Comparison of ENCODE assay signal across 7 mouse cellular contexts in the genomic region with DNA sequence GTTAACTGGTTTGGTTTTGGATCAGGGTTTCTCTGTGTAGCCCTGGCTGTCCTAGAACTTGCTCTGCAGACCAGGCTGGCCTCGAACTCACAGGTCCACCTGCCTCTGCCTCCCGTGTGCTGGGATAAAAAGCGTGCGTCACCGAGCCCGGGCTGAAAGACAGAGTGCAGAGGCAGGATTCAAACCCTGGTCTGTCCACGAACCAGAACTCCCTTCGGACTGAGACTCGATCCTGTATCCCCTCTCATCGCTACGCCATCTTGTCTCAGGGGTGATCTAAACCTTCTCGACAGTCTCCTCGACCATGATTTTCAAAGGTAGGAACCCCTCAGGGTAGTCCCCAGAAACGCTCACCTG. TPM values are rescaled to one million over a fixed set of nuclear protein-coding genes. Genes with fewer than 3 reads are reported as not detected.
DNase-seq lines count a peak whose midpoint lies in the region; ATAC-seq and TF ChIP-seq lines count a peak whose summit lies in the region.

No protein-coding gene starts in this region.

- peak overlapping the region; percentile 58 for H3K4me2 ChIP-seq in lung, postnatal 0 days (replicated peaks; ENCODE audit: low read depth, low read length)
- H3K4me2 ChIP-seq in forebrain, embryonic 13.5 days, result peak overlapping the region; percentile 89
- H3K4me2 ChIP-seq in limb, embryonic 15.5 days, result peak overlapping the region; percentile 90
- peak overlapping the region; percentile 53 for H3K4me2 ChIP-seq in stomach, embryonic 14.5 days (replicated peaks; ENCODE audit: low read depth, low read length)

- no peaks in the 10 kb centered on the region; the same call in 1 of the 2 replicates for H3K4me1 ChIP-seq in lung, postnatal 0 days (ENCODE audit: insufficient read depth, low read depth, low read length)
- peaks cover 17% of the 10 kb centered on the region for H3K4me1 ChIP-seq in forebrain, embryonic 13.5 days
- H3K4me1 ChIP-seq in limb, embryonic 15.5 days, result peaks cover 19% of the 10 kb centered on the region
- peaks cover 12% of the 10 kb centered on the region; the same call in 1 of the 2 replicates for H3K4me1 ChIP-seq in stomach, embryonic 14.5 days (ENCODE audit: control insufficient read depth, insufficient read depth, low read length)

- no peak overlapping the region; the same call in 1 of the 2 replicates for H3K9ac ChIP-seq in lung, postnatal 0 days (replicated peaks; ENCODE audit: low read depth)
- peak overlapping the region; percentile 61 for H3K9ac ChIP-seq in forebrain, embryonic 13.5 days
- peak overlapping the region; percentile 37; the same call in 1 of the 2 replicates for H3K9ac ChIP-seq in limb, embryonic 15.5 days
- peak overlapping the region; percentile 28; the same call in 1 of the 2 replicates for H3K9ac ChIP-seq in stomach, embryonic 14.5 days (replicated peaks; ENCODE audit: low read depth, low read length)

- ATAC-seq in lung, postnatal 0 days, result no peak
- ATAC-seq in forebrain, embryonic 13.5 days, result no peak
- no peak for ATAC-seq in limb, embryonic 15.5 days (ENCODE audit: insufficient number of reproducible peaks, low FRiP score, low TSS enrichment, low read depth)
- no peak for ATAC-seq in stomach, embryonic 14.5 days (ENCODE audit: insufficient number of reproducible peaks, insufficient read depth, low FRiP score, low read depth)

- no peak for TF ChIP-seq CTCF in lung, postnatal 0 days (IDR thresholded peaks at IDR 0.05)

- peak overlapping the region; percentile 51 for H3K27ac ChIP-seq in lung, postnatal 0 days (ENCODE audit: low read length)
- H3K27ac ChIP-seq in forebrain, embryonic 13.5 days, result peak overlapping the region; percentile 62
- no peak overlapping the region for H3K27ac ChIP-seq in limb, embryonic 15.5 days
- no peak overlapping the region for H3K27ac ChIP-seq in stomach, embryonic 14.5 days (ENCODE audit: low read length)

- 4% methylated on average over 14 of the region's 14 CpGs for WGBS in lung, postnatal 0 days
- 1% methylated on average over 14 of the region's 14 CpGs for WGBS in forebrain, embryonic 13.5 days
- whole genome bisulfite sequencing in limb, embryonic 15.5 days, result under 1% methylated on average over 14 of the region's 14 CpGs
- WGBS in stomach, embryonic 14.5 days, result under 1% methylated on average over 14 of the region's 14 CpGs

- no peaks in the 10 kb centered on the region for H3K9me3 ChIP-seq in lung, postnatal 0 days (ENCODE audit: low read length)
- H3K9me3 ChIP-seq in forebrain, embryonic 13.5 days (replicated peaks), result no peaks in the 10 kb centered on the region
- no peaks in the 10 kb centered on the region for H3K9me3 ChIP-seq in limb, embryonic 15.5 days
- no peaks in the 10 kb centered on the region for H3K9me3 ChIP-seq in stomach, embryonic 14.5 days (ENCODE audit: control insufficient read depth, low read depth, low read length)

- DNase-seq in lung, postnatal 0 days (ENCODE audit: low spot score), result no peak
- DNase-seq in lung, postnatal 25 days (ENCODE audit: low spot score), result no peak
- DNase-seq in adrenal gland, postnatal 36 days, result no peak
- DNase-seq in thymus, postnatal 25 days, result no peak

- H3K4me3 ChIP-seq in lung, postnatal 0 days (ENCODE audit: low read depth, low read length), result peak overlapping the region; percentile 34
- peak overlapping the region; percentile 71 for H3K4me3 ChIP-seq in forebrain, embryonic 13.5 days
- H3K4me3 ChIP-seq in limb, embryonic 15.5 days, result peak overlapping the region; percentile 65
- H3K4me3 ChIP-seq in stomach, embryonic 14.5 days (ENCODE audit: low read depth, low read length), result peak overlapping the region; percentile 73

- H3K27me3 ChIP-seq in lung, postnatal 0 days (replicated peaks; ENCODE audit: insufficient read depth, low read length), result no peaks in the 10 kb centered on the region
- H3K27me3 ChIP-seq in forebrain, embryonic 13.5 days, result no peaks in the 10 kb centered on the region
- no peaks in the 10 kb centered on the region for H3K27me3 ChIP-seq in limb, embryonic 15.5 days
- no peaks in the 10 kb centered on the region for H3K27me3 ChIP-seq in stomach, embryonic 14.5 days (ENCODE audit: control insufficient read depth, insufficient read depth, low read length)

- no peak for TF ChIP-seq EP300 in lung, postnatal 0 days (IDR thresholded peaks at IDR 0.05)

- H3K36me3 ChIP-seq in lung, postnatal 0 days (ENCODE audit: insufficient read depth, low read length), result no peaks in the 10 kb centered on the region
- no peaks in the 10 kb centered on the region for H3K36me3 ChIP-seq in forebrain, embryonic 13.5 days (ENCODE audit: poor library complexity, severe bottlenecking)
- H3K36me3 ChIP-seq in limb, embryonic 15.5 days, result no peaks in the 10 kb centered on the region
- no peaks in the 10 kb centered on the region for H3K36me3 ChIP-seq in stomach, embryonic 14.5 days (ENCODE audit: control insufficient read depth, insufficient read depth, low read length)

RNA-seq across cellular contexts. Expression of a gene that starts 0.3 kb away (rescaled TPM):
- 0.12 and 0.36 TPM in 2 replicates for polyA plus RNA-seq in lung, postnatal 0 days (2015; fragmentation: Nextera tagmentation; extraction: Ambion mirVana)
- polyA plus RNA-seq in forebrain, embryonic 13.5 days (2015; fragmentation: Nextera tagmentation; extraction: Ambion mirVana), result 0.67 and 0.98 TPM in 2 replicates
- polyA plus RNA-seq in limb, embryonic 15.5 days (2015; fragmentation: Nextera tagmentation; extraction: Ambion mirVana), result 0.35 and 0.37 TPM in 2 replicates
- polyA plus RNA-seq in stomach, embryonic 14.5 days (2014; fragmentation: Nextera tagmentation; extraction: Ambion mirVana), result 0.56 and 0.70 TPM in 2 replicates
- 1 to 10 TPM in 1 of 2 experiments, under 1 TPM in 1; 0.46 to 1.9 TPM for total RNA-seq in adrenal gland, postnatal 36 days (2021)

RNA-seq across cellular contexts. Expression of a gene that starts 0.6 kb away (rescaled TPM):
- polyA plus RNA-seq in lung, postnatal 0 days (2015; fragmentation: Nextera tagmentation; extraction: Ambion mirVana), result 7.1 and 8.0 TPM in 2 replicates
- polyA plus RNA-seq in forebrain, embryonic 13.5 days (2015; fragmentation: Nextera tagmentation; extraction: Ambion mirVana), result 44.0 and 44.9 TPM in 2 replicates
- polyA plus RNA-seq in limb, embryonic 15.5 days (2015; fragmentation: Nextera tagmentation; extraction: Ambion mirVana), result 55.8 and 62.5 TPM in 2 replicates
- polyA plus RNA-seq in stomach, embryonic 14.5 days (2014; fragmentation: Nextera tagmentation; extraction: Ambion mirVana), result 53.2 and 58.2 TPM in 2 replicates
- 1 to 10 TPM; 3.4 to 4.5 TPM for total RNA-seq in adrenal gland, postnatal 36 days (2021)

RNA-seq across cellular contexts. Expression of a gene that starts 18.1 kb away (rescaled TPM):
- 93.8 and 94.9 TPM in 2 replicates for polyA plus RNA-seq in lung, postnatal 0 days (2015; fragmentation: Nextera tagmentation; extraction: Ambion mirVana)
- 146 and 148 TPM in 2 replicates for polyA plus RNA-seq in forebrain, embryonic 13.5 days (2015; fragmentation: Nextera tagmentation; extraction: Ambion mirVana)
- polyA plus RNA-seq in limb, embryonic 15.5 days (2015; fragmentation: Nextera tagmentation; extraction: Ambion mirVana), result 171 and 227 TPM in 2 replicates
- 101 and 112 TPM in 2 replicates for polyA plus RNA-seq in stomach, embryonic 14.5 days (2014; fragmentation: Nextera tagmentation; extraction: Ambion mirVana)
- 100 to 1,000 TPM; 234 to 305 TPM for total RNA-seq in adrenal gland, postnatal 36 days (2021)

RNA-seq across cellular contexts. Expression of a gene that starts 42.7 kb away (rescaled TPM):
- polyA plus RNA-seq in lung, postnatal 0 days (2015; fragmentation: Nextera tagmentation; extraction: Ambion mirVana), result 5.3 and 5.6 TPM in 2 replicates
- polyA plus RNA-seq in forebrain, embryonic 13.5 days (2015; fragmentation: Nextera tagmentation; extraction: Ambion mirVana), result 9.5 and 10.2 TPM in 2 replicates
- polyA plus RNA-seq in limb, embryonic 15.5 days (2015; fragmentation: Nextera tagmentation; extraction: Ambion mirVana), result 8.8 and 10.6 TPM in 2 replicates
- polyA plus RNA-seq in stomach, embryonic 14.5 days (2014; fragmentation: Nextera tagmentation; extraction: Ambion mirVana), result 17.5 and 18.3 TPM in 2 replicates
- total RNA-seq in adrenal gland, postnatal 36 days (2021), result 10 to 100 TPM; 34.2 to 37.2 TPM

RNA-seq across cellular contexts. Expression of a gene that starts 46.6 kb away (rescaled TPM):
- 0.63 and 1.0 TPM in 2 replicates for polyA plus RNA-seq in lung, postnatal 0 days (2015; fragmentation: Nextera tagmentation; extraction: Ambion mirVana)
- 1.00 and 1.2 TPM in 2 replicates for polyA plus RNA-seq in forebrain, embryonic 13.5 days (2015; fragmentation: Nextera tagmentation; extraction: Ambion mirVana)
- 0.58 and 1.00 TPM in 2 replicates for polyA plus RNA-seq in limb, embryonic 15.5 days (2015; fragmentation: Nextera tagmentation; extraction: Ambion mirVana)
- polyA plus RNA-seq in stomach, embryonic 14.5 days (2014; fragmentation: Nextera tagmentation; extraction: Ambion mirVana), result 0.71 and 0.87 TPM in 2 replicates
- total RNA-seq in adrenal gland, postnatal 36 days (2021), result under 1 TPM; 0.43 to 0.50 TPM

Comparison
In these comparisons a context has a peak if more than half of its experiments do, and no peak if none do; other contexts are left out.
1. H3K27ac ChIP-seq: peak in lung, postnatal 0 days (single experiment) and forebrain, embryonic 13.5 days (single experiment); none in limb, embryonic 15.5 days (single experiment) and stomach, embryonic 14.5 days (single experiment).
2. Peak in every context shown above with its lines, with median percentiles within 50 percentile points of each other: H3K4me2 ChIP-seq and H3K4me3 ChIP-seq.